Mouse (Mus musculus) kidney, embryonic 16.5 days (tissue): ENCODE data around the gene Gramd1a. TPM values are rescaled to one million over a fixed set of nuclear protein-coding genes. Genes with fewer than 3 reads are reported as not detected.

Source experiments
- ATAC-seq: fragments of 200-750 bp; cut with Nextera tagmentation; 2 replicates; pipeline ENCODE4 v1.8.0; 2017; ENCODE audit warnings: moderate TSS enrichment; ENCODE audit not compliant: low FRiP score, low TSS enrichment
- H3K27ac ChIP-seq: fragments of 300-500 bp; sonication (generic); 2 replicates; pipeline ENCODE4 v1.5.1; 2014; ENCODE audit warnings: low read length
- H3K27me3 ChIP-seq: fragments of 300-500 bp; sonication (generic); 2 replicates; pipeline ENCODE4 v1.6.1; 2014; ENCODE audit warnings: low read length, control low read depth, mixed read lengths; ENCODE audit not compliant: insufficient read depth
- H3K36me3 ChIP-seq: fragments of 300-500 bp; sonication (generic); 2 replicates; pipeline ENCODE4 v1.6.1; 2014; ENCODE audit warnings: low read length, control low read depth, mixed read lengths; ENCODE audit not compliant: insufficient read depth
- H3K4me1 ChIP-seq: fragments of 300-500 bp; sonication (generic); 2 replicates; pipeline ENCODE4 v1.6.1; 2014; ENCODE audit warnings: low read length, control low read depth, mixed read lengths; ENCODE audit not compliant: insufficient read depth
- H3K4me2 ChIP-seq: fragments of 300-500 bp; sonication (generic); replicated peaks from 2 replicates; pipeline ENCODE4 v1.6.1; 2014; ENCODE audit warnings: low read depth, low read length
- H3K4me3 ChIP-seq: fragments of 300-500 bp; sonication (generic); 2 replicates; pipeline ENCODE4 v1.5.1; 2014; ENCODE audit warnings: mild to moderate bottlenecking, low read length
- H3K9ac ChIP-seq: fragments of 300-500 bp; sonication (generic); replicated peaks from 2 replicates; pipeline ENCODE4 v1.6.1; 2014; ENCODE audit warnings: low read length
- H3K9me3 ChIP-seq: fragments of 300-500 bp; sonication (generic); 2 replicates; pipeline ENCODE4 v1.6.1; 2016; ENCODE audit warnings: low read length, control low read depth
- WGBS: fragments of 180-500 bp; shearing (Covaris S2); extraction: QIAGEN DNeasy Blood & Tissue Kit; methylation state at CpG from one replicate; pipeline ENCODE4 v1.1.7; 2014; 5-methylcytosine and 5-hydroxymethylcytosine counted together
- polyA plus RNA-seq: library from polyadenylated mRNA; unstranded; fragments of >200 nt; fragmentation: Nextera tagmentation; extraction: Ambion mirVana; gene quantifications from 2 replicates; pipeline ENCODE4 v1.2.1, GENCODE M21; 2015

Gene Gramd1a
- polyA plus RNA-seq, 1 experiment from 2014 or later = 73.3 TPM

- H3K36me3 ChIP-seq = no peaks in the 10 kb centered on the region
- H3K9ac ChIP-seq = no peak overlapping the region
- H3K4me1 ChIP-seq = 0 out of 2 replicates have a peak, but pooled peaks cover 3% of the 10 kb centered on the region
- 87% methylated on average over 6 of the region's 6 CpGs for WGBS
- no peak overlapping the region for H3K4me2 ChIP-seq
- no peak overlapping the region for H3K27ac ChIP-seq
- no peak for ATAC-seq
- H3K9me3 ChIP-seq = no peaks in the 10 kb centered on the region
- no peak overlapping the region for H3K4me3 ChIP-seq
- peaks cover 10% of the 10 kb centered on the region; the same call in 1 of the 2 replicates for H3K27me3 ChIP-seq
Measured at GRCm38 (mm10) chr7:31099612-31099982, 56.1 kb downstream of the Gramd1a start.

GRCm38 (mm10) chr7:31098697-31099611, 56.7 kb downstream of the Gramd1a start:
- Histone ChIP-seq H3K9me3 (no peaks in the 10 kb centered on the region), H3K27ac (no peak overlapping the region), H3K4me1 (0 out of 2 replicates have a peak, but pooled peaks cover 3% of the 10 kb centered on the region), H3K9ac (no peak overlapping the region), H3K4me3 (no peak overlapping the region), H3K4me2 (no peak overlapping the region), H3K36me3 (no peaks in the 10 kb centered on the region), H3K27me3 (peaks cover 6% of the 10 kb centered on the region; the same call in 1 of the 2 replicates)
- WGBS = 79% methylated on average over 22 of the region's 22 CpGs
- no peak for ATAC-seq

GRCm38 (mm10) chr7:31097583-31098248, 58.0 kb downstream of the Gramd1a start:
- peak; percentile 95 for ATAC-seq
- 32% methylated on average over 19 of the region's 20 CpGs for WGBS
- H3K36me3 ChIP-seq = no peaks in the 10 kb centered on the region
- 0 out of 2 replicates have a peak, but pooled peaks cover 3% of the 10 kb centered on the region for H3K27me3 ChIP-seq
- H3K9me3 ChIP-seq = no peaks in the 10 kb centered on the region
- peak overlapping the region; percentile 46 for H3K4me2 ChIP-seq
- H3K4me3 ChIP-seq = peak overlapping the region; percentile 24
- peak overlapping the region; percentile 35; the same call in 1 of the 2 replicates for H3K9ac ChIP-seq
- H3K27ac ChIP-seq = no peak overlapping the region
- 0 out of 2 replicates have a peak, but pooled peaks cover 3% of the 10 kb centered on the region for H3K4me1 ChIP-seq

DNA sequence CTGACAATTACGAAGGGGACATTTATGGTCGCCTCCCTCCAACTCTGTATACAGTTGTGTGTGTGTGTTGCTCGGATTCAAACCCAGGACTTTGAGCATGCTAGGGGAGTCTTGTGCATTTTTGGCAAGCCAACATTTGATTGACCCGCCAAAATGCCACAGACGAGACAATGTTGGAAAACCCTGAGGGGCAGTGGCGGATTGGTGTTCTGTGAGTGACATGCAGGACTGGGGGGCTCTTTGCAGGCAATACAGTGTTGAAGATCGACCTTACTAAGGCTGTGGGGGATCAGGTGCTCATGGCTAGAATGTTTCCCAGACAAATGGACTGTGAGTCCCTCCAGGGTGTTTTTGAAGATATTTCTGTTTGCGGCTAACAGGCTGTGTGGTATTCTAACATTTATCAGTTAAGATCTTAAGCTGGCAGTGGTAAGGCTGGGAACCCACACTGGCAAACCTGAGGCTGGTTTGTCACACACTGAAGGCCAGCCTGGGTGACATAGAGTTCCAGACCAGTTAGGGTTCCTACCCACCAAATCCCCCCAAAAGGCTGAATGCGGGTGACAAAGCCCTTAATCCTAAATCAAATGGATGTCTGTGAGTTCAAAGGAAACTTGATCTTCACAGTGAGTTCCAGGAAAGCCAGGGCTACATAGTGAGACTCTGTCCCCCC, 58.7 kb downstream of the Gramd1a start:
- Histone ChIP-seq H3K36me3 (no peaks in the 10 kb centered on the region), H3K27ac (no peak overlapping the region), H3K9ac (no peak overlapping the region), H3K4me2 (no peak overlapping the region), H3K27me3 (no peaks in the 10 kb centered on the region), H3K4me3 (no peak overlapping the region), H3K9me3 (no peaks in the 10 kb centered on the region), H3K4me1 (0 out of 2 replicates have a peak, but pooled peaks cover 3% of the 10 kb centered on the region)
- no peak for ATAC-seq
- WGBS = 73% methylated on average over 9 of the region's 9 CpGs

GRCm38 (mm10) chr7:31094774-31095501, 60.8 kb downstream of the Gramd1a start:
- Histone ChIP-seq H3K27me3 (no peaks in the 10 kb centered on the region), H3K4me1 (0 out of 2 replicates have a peak, but pooled peaks cover 3% of the 10 kb centered on the region), H3K4me3 (no peak overlapping the region), H3K9me3 (no peaks in the 10 kb centered on the region), H3K27ac (no peak overlapping the region), H3K4me2 (no peak overlapping the region), H3K36me3 (no peaks in the 10 kb centered on the region), H3K9ac (no peak overlapping the region)
- ATAC-seq = no peak
- whole genome bisulfite sequencing = 30% methylated on average over 12 of the region's 12 CpGs

DNA sequence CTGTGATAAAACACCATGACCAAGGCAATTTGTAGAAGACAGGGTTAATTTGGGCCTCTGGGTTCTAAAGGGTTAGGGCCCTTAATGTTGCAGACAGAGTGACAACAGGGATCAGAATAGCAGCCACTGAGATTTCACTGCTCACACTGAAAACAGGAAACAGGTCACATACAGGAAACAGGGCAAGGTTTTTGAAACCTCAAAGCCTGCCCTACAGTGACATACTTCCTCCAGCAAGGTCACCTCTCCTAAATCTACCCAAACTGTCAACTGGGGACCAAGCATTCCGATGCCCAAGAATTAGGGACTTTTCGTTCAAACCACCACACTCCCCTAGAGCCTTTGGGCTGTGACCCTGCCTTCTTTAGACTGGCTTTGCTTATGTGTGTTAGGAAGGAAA, 66.0 kb downstream of the Gramd1a start:
- WGBS = 51% methylated on average over 2 of the region's 2 CpGs
- no peak overlapping the region for H3K27ac ChIP-seq
- no peaks in the 10 kb centered on the region for H3K9me3 ChIP-seq
- H3K9ac ChIP-seq = no peak overlapping the region
- H3K27me3 ChIP-seq = no peaks in the 10 kb centered on the region
- H3K4me3 ChIP-seq = no peak overlapping the region
- ATAC-seq = no peak
- H3K4me2 ChIP-seq = no peak overlapping the region
- no peaks in the 10 kb centered on the region for H3K36me3 ChIP-seq
- H3K4me1 ChIP-seq = 0 out of 2 replicates have a peak, but pooled peaks cover 6% of the 10 kb centered on the region

DNA sequence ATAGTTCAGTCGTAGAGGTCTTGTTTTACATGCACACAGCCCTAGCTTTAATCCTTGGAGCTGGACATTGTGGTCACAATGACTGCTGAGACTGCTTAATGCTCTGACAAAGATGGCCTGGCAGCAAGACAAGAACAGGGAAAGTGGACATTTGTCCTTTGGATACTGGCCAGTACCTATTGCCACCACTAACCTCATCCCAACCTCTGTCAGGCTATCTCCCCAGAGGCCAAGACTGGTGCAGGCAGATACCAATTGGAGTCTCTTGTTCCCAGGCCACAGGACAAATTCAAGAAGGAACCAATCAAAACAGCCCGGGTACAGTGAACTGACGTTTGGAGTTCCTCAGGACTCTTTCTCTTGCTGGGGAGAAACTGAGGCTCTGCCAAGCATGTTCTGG, 67.5 kb downstream of the Gramd1a start:
- Histone ChIP-seq H3K4me3 (no peak overlapping the region), H3K9me3 (no peaks in the 10 kb centered on the region), H3K27me3 (no peaks in the 10 kb centered on the region), H3K4me1 (0 out of 2 replicates have a peak, but pooled peaks cover 13% of the 10 kb centered on the region), H3K4me2 (no peak overlapping the region), H3K9ac (no peak overlapping the region), H3K36me3 (no peaks in the 10 kb centered on the region), H3K27ac (no peak overlapping the region)
- ATAC-seq = no peak
- WGBS = 65% methylated on average over 3 of the region's 3 CpGs

DNA sequence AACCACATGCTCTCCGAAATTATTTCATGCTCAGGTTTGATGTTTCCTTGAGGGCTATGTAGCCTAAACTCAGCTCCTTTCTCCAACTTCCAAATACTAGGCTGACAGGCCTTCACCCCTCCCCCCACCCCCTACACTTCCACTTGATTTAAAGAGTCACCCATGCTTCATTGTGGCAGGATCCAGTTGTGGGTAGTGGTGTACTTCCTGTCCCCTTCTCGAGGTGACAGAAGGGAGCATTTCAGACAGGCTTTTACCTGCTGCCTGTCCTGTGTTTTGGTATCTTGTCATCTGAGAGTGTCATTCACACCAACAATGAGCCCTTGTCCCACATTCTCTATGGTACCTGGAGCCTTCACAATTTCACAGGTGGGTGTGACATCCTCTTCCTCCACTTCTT, 68.4 kb downstream of the Gramd1a start:
- Histone ChIP-seq H3K27me3 (no peaks in the 10 kb centered on the region), H3K9me3 (no peaks in the 10 kb centered on the region), H3K4me2 (no peak overlapping the region), H3K9ac (no peak overlapping the region), H3K4me3 (no peak overlapping the region), H3K36me3 (no peaks in the 10 kb centered on the region), H3K4me1 (0 out of 2 replicates have a peak, but pooled peaks cover 13% of the 10 kb centered on the region), H3K27ac (no peak overlapping the region)
- no peak for ATAC-seq
- 26% methylated on average over 2 of the region's 2 CpGs for WGBS

DNA sequence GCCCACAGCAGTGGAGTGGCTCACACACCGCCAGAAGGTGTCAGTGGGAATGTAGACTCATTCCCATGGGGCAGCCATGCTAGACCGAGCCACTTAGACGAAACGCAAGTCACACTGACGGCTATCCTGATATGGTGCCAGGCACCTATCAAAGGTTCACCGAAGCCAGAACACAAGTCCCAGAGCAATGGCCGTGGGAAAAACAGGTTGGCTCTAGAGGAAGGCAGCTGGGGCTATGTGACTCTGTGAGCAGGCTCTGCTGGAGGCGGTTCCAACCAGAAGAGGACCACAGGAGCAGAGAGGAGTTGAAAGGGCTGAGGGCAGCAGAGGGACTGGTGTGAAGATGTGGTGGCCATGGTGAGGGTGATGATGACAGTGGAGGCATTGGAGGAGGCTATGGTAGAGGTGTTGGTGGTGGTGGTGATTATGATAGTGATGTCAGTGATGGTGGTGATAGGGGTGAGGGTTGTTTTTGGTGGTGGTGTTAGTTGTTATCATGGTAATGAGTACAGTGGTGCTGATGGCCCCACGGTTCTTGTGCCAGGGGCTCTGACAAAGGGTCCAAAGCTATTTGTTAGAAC, 69.4 kb downstream of the Gramd1a start:
- ATAC-seq = no peak
- 0 out of 2 replicates have a peak, but pooled peaks cover 13% of the 10 kb centered on the region for H3K4me1 ChIP-seq
- H3K27me3 ChIP-seq = no peaks in the 10 kb centered on the region
- 85% methylated on average over 9 of the region's 9 CpGs for WGBS
- H3K9ac ChIP-seq = no peak overlapping the region
- H3K27ac ChIP-seq = no peak overlapping the region
- no peaks in the 10 kb centered on the region for H3K36me3 ChIP-seq
- H3K4me3 ChIP-seq = no peak overlapping the region
- no peak overlapping the region for H3K4me2 ChIP-seq
- H3K9me3 ChIP-seq = no peaks in the 10 kb centered on the region
